Mouse (Mus musculus) E14TG2a.4 (cell line): ENCODE data around the gene Olfr477.
"Not testable (repeated sequence)": the region's sequence is repeated elsewhere in the genome, so short reads cannot be mapped to it uniquely, and the experiment has no call there.

Experiments used
- H3K27me3 ChIP-seq: 2 replicates; pipeline ENCODE4 v1.6.1; 2014; ENCODE audit warnings: low read length, control low read depth; ENCODE audit not compliant: insufficient read depth
- H3K36me3 ChIP-seq: 2 replicates; pipeline ENCODE4 v1.6.1; 2014; ENCODE audit warnings: low read length, control low read depth; ENCODE audit not compliant: insufficient read depth
- H3K4me1 ChIP-seq: replicated peaks from 2 replicates; pipeline ENCODE4 v1.6.1; 2014; ENCODE audit warnings: low read depth, low read length, control low read depth
- H3K4me3 ChIP-seq: replicated peaks from 2 replicates; pipeline ENCODE4 v1.5.1; 2014; ENCODE audit warnings: mild to moderate bottlenecking, low read length
- H3K9me3 ChIP-seq: 2 replicates; pipeline ENCODE4 v1.6.1; 2014; ENCODE audit warnings: low read length, control low read depth
- CTCF ChIP-seq: conservative IDR thresholded peaks from 2 replicates; pipeline ENCODE4 v1.5.1; 2014; ENCODE audit warnings: low read length
- NANOG ChIP-seq: IDR thresholded peaks from 2 replicates; pipeline ENCODE4 v1.6.1; 2014; ENCODE audit warnings: borderline replicate concordance, low read length, mixed read lengths
- POU5F1 ChIP-seq: IDR thresholded peaks from 2 replicates; pipeline ENCODE4 v1.6.1; 2014; ENCODE audit warnings: low read length, borderline replicate concordance

Olfr477 gene

DNA sequence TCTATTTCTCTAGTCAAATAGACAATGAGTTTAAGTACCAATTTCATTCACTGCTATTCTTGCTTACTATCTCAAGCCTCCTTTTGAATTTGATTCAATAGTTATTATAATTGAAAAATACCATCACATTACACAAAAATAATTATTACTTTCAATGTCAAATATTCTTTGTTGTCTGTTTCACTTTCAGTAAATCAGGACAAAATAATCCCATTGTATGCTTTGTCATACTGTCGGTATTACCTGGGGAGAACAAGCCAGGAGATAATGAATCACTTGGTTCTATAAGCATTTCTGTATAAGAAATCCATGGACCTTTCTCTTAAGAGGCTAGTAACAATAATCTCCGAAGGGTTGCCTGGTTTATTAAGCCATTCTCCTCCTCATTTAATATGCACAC is at the start of gene Olfr477:
TSS of gene Olfr477 (plus strand) at position 301 of the 400 bp plus-strand sequence.
- TF ChIP-seq CTCF: no peak
- Histone ChIP-seq H3K9me3 (no peaks in the 10 kb centered on the region), H3K36me3 (no peaks in the 10 kb centered on the region), H3K4me3 (no peak within 1 kb of the TSS), H3K27me3 (no peaks in the 10 kb centered on the region), H3K4me1 (no peaks in the 10 kb centered on the region)

DNA sequence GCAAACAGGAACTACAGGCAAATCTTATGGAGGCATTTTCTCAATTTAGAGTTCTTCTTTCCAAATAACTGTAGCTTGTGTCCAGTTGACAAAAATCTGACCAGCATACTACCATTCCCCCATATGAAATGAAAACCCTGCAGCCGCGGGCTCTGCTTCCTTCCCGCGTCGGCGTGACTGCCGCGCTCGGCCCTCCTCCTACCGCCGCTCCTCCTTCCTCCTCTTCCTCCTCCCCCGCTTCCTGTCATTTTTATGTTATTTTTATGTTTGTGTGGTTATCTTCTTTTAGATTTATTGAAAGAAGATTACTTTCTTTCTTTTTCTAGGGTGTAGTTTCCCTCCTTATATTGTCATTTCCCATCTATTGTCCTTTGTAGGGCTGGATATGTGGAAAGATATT is 34.0 kb upstream of the Olfr477 start:
- not testable (repeated sequence) for H3K4me1 ChIP-seq, H3K27me3 ChIP-seq, H3K36me3 ChIP-seq, H3K4me3 ChIP-seq
- H3K9me3 ChIP-seq: peaks cover 12% of the 10 kb centered on the region

- no peak for TF ChIP-seq NANOG
- Histone ChIP-seq H3K9me3 (peaks cover 26% of the 10 kb centered on the region), H3K36me3 (no peaks in the 10 kb centered on the region), H3K27me3 (no peaks in the 10 kb centered on the region), H3K4me1 (no peaks in the 10 kb centered on the region), H3K4me3 (no peak within 1 kb of the TSS)
These were observed 32.1 kb upstream of the Olfr477 start, which contains the start of gene Olfr474 for GRCm38 (mm10) chr7:107954343-107954742. Gene Olfr474 (plus strand): TSS chr7:107954643.

DNA sequence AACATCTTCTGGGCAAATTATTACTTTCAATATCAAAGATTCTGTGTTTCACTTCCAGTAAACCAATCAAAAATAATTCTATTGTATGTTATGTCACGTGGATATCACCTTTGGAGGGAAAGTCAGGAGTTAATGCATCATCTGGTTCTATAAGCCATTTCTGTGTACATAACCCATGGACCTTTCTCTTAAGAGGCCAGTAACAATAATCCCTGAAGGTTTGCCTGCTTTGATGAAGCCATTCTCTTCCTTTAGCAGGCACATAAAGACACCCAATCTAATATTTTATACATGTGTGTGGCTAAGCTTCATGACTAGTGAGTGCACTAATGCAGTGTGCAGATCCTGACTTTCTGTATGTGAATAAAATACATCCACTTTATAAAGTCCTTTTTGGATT is 22.0 kb upstream of the Olfr477 start, which contains the start of gene Olfr476:
TSS of gene Olfr476 (plus strand) at position 301 of the 400 bp plus-strand sequence.
- no peak within 1 kb of the TSS for H3K4me3 ChIP-seq
- TF ChIP-seq NANOG: no peak
- no peak for TF ChIP-seq POU5F1
- no peak for TF ChIP-seq CTCF
- no peaks in the 10 kb centered on the region for H3K9me3 ChIP-seq

DNA sequence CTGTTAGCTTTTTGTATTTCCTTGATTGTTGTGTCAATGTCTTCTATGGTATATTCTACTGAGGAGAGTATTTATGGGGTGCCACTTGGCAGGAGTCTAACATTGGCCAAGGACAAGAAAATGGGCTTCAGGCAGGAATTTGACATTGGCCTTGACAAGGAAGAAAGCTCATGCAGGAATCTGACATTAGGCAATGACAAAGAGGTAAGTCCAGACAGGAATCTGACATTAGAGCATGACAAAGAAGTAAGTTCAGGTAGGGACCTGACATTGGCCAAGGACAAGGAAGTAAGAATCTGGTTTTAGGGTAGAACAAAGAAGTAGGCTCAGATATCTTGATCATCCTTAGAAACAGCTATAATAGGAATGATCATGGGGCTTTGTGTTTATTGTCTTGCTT is 27.8 kb downstream of the Olfr477 start:
- H3K27me3 ChIP-seq, H3K36me3 ChIP-seq, H3K4me1 ChIP-seq, H3K4me3 ChIP-seq: not testable (repeated sequence)
- peak; percentile 57; the same call in 1 of the 2 replicates for TF ChIP-seq NANOG
- peaks cover 25% of the 10 kb centered on the region for H3K9me3 ChIP-seq

More for the DNA sequence above, 22.0 kb upstream of the Olfr477 start, which contains the start of gene Olfr476:
- Histone ChIP-seq H3K27me3 (no peaks in the 10 kb centered on the region), H3K36me3 (no peaks in the 10 kb centered on the region), H3K4me1 (no peaks in the 10 kb centered on the region)

- Histone ChIP-seq H3K4me3 (no peak within 1 kb of the TSS), H3K27me3 (no peaks in the 10 kb centered on the region), H3K36me3 (no peaks in the 10 kb centered on the region), H3K4me1 (no peaks in the 10 kb centered on the region), H3K9me3 (no peaks in the 10 kb centered on the region)
- TF ChIP-seq POU5F1 (no peak), NANOG (no peak), CTCF (no peak)
These were observed 47.4 kb downstream of the Olfr477 start, which contains the start of gene Olfr478 for GRCm38 (mm10) chr7:108033889-108034288. Gene Olfr478 (minus strand): TSS chr7:108033989.
